Mouse (Mus musculus) myocyte (in vitro differentiated cells): ENCODE results near the gene D7Ertd443e. TPM values are rescaled to one million over a fixed set of nuclear protein-coding genes. Genes with fewer than 3 reads are reported as not detected.

ENCODE experiments used
- H3K27me3 ChIP-seq: one replicate; pipeline ENCODE4 v1.6.1; 2011; ENCODE audit not compliant: control insufficient read depth, insufficient read depth, insufficient read length
- H3K36me3 ChIP-seq: one replicate; pipeline ENCODE4 v1.6.1; 2011; ENCODE audit not compliant: control insufficient read depth, insufficient read depth
- H3K4me2 ChIP-seq: one replicate; pipeline ENCODE4 v1.6.1; 2011; ENCODE audit warnings: low read depth, control low read depth
- H3K4me3 ChIP-seq: one replicate; pipeline ENCODE4 v1.5.1; 2011; ENCODE audit warnings: mild to moderate bottlenecking, control low read depth, moderate library complexity
- H3K79me2 ChIP-seq: one replicate; pipeline ENCODE4 v1.6.1; 2011; ENCODE audit not compliant: control insufficient read depth, insufficient read depth
- H3ac ChIP-seq: one replicate; pipeline ENCODE4 v1.6.1; 2011; ENCODE audit not compliant: control insufficient read depth, insufficient read length
- CEBPB ChIP-seq: IDR thresholded peaks from 2 replicates; pipeline ENCODE4 v1.6.1; 2011; ENCODE audit warnings: mild to moderate bottlenecking, moderate library complexity; ENCODE audit not compliant: poor library complexity, insufficient read depth, severe bottlenecking
- E2F4 ChIP-seq: IDR thresholded peaks from one replicate; pipeline ENCODE4 v1.6.1; 2011; ENCODE audit warnings: mild to moderate bottlenecking, control low read depth, moderate library complexity; ENCODE audit not compliant: insufficient read depth
- MAX ChIP-seq: IDR thresholded peaks from one replicate; pipeline ENCODE4 v1.6.1; 2011; ENCODE audit warnings: low read depth, mild to moderate bottlenecking, control low read depth
- MYOD1 ChIP-seq, 3 experiments: IDR thresholded peaks; one replicate each; pipeline ENCODE4 v1.6.1; 2011; ENCODE audit warnings: control low read depth in 2 of 3, low read depth in 2 of 3, mild to moderate bottlenecking in 2 of 3, moderate library complexity in 1 of 3; ENCODE audit not compliant: insufficient read length in 2 of 3, control insufficient read depth in 1 of 3
- MYOG ChIP-seq, 3 experiments: IDR thresholded peaks; one replicate each; pipeline ENCODE4 v1.6.1; 2011; ENCODE audit warnings: control low read depth in 2 of 3, low read depth in 2 of 3, mild to moderate bottlenecking in 2 of 3; ENCODE audit not compliant: insufficient read length in 2 of 3, control insufficient read depth in 1 of 3, insufficient read depth in 1 of 3
- POLR2A ChIP-seq: IDR thresholded peaks from one replicate; pipeline ENCODE4 v1.6.1; 2011; ENCODE audit warnings: low read depth, mild to moderate bottlenecking, control low read depth, moderate library complexity; ENCODE audit not compliant: insufficient read length
- POLR2AphosphoS2 ChIP-seq: IDR thresholded peaks from one replicate; pipeline ENCODE4 v1.6.1; 2011; ENCODE audit warnings: low read depth, control low read depth; ENCODE audit not compliant: insufficient read length
- REST ChIP-seq: IDR thresholded peaks from one replicate; pipeline ENCODE4 v1.6.1; 2011; ENCODE audit warnings: mild to moderate bottlenecking, control low read depth, moderate library complexity; ENCODE audit not compliant: insufficient read depth, insufficient read length
- SRF ChIP-seq: IDR thresholded peaks from one replicate; pipeline ENCODE4 v1.6.1; 2011; ENCODE audit warnings: low read depth; ENCODE audit not compliant: control insufficient read depth, insufficient read length
- TCF12 ChIP-seq: IDR thresholded peaks from one replicate; pipeline ENCODE4 v1.6.1; 2011; ENCODE audit warnings: mild to moderate bottlenecking, control low read depth; ENCODE audit not compliant: poor library complexity, insufficient read depth, severe bottlenecking
- TCF3 ChIP-seq: IDR thresholded peaks from one replicate; pipeline ENCODE4 v1.6.1; 2011; ENCODE audit warnings: low read depth, control low read depth; ENCODE audit not compliant: insufficient read length
- USF1 ChIP-seq: IDR thresholded peaks from one replicate; pipeline ENCODE4 v1.6.1; 2011; ENCODE audit warnings: low read depth, mild to moderate bottlenecking, control low read depth, moderate library complexity
- polyA plus RNA-seq: library from polyadenylated mRNA; unstranded; fragments of >200 nt; fragmentation: generic; extraction: Trizol; gene quantifications from one replicate; pipeline ENCODE4 v1.2.1, GENCODE M21; 2012; ENCODE audit warnings: missing spikeins

The D7Ertd443e gene
- polyA plus RNA-seq, 1 experiment = 0.06 TPM

GRCm38 (mm10) chr7:134263146-134263906, 122.1 kb downstream of the D7Ertd443e start:
- Histone ChIP-seq H3K36me3 (no peaks in the 10 kb centered on the region), H3K79me2 (no peaks in the 10 kb centered on the region), H3K4me2 (peak overlapping the region; percentile 37), H3K27me3 (no peaks in the 10 kb centered on the region), H3K4me3 (no peak overlapping the region), H3ac (no peak overlapping the region)
- no peak for TF ChIP-seq POLR2AphosphoS2
- TF ChIP-seq MAX = no peak
- no peak for TF ChIP-seq SRF
- TF ChIP-seq TCF12 = no peak
- TF ChIP-seq E2F4 = no peak
- peak in 1 of 3 experiments; percentile 20 for TF ChIP-seq MYOD1 (IDR thresholded peaks at IDR 0.05; ENCODE audit: control insufficient read depth in 1 of 3, insufficient read length in 2 of 3, low read depth in 2 of 3)
- TF ChIP-seq CEBPB = no peak

DNA sequence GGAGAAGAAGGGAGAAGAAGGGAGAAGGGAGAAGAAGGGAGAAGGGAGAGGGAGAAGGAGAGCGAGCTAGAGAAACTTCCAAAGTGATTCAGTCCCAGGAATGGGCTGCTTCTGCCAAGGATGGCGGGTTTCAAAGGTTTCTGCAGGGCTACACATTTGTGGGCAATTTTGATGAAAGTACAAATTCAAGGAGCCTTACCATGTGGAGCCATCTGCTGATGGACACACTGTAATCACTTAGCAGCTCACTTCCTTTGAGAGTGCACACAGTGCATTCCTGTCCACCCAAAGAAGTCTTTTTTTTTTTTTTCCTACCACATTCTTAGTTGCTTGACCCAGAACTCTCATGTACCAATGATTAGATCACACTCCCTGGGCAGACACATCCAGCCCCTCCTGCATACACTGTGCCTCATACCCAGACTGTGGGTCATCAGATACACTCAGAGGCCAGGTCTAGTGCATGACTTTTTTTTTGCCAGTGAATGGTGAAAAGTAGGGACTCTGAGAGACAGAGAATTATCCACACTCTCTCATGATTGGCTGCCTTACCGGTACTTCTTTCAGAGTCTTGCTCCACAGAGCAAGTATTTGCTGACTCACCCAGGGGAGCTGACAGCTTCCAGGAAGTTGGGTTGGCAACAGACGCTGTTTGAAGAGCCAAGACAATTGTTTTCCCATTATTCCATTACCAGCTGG, 124.3 kb downstream of the D7Ertd443e start:
- H3ac ChIP-seq = no peak overlapping the region
- H3K36me3 ChIP-seq = no peaks in the 10 kb centered on the region
- H3K4me3 ChIP-seq = no peak overlapping the region
- TF ChIP-seq CEBPB (peak; percentile 71; the same call in 1 of the 2 replicates), TCF3 (no peak), SRF (no peak), MYOD1 (IDR thresholded peaks at IDR 0.05; ENCODE audit: control insufficient read depth in 1 of 3, insufficient read length in 2 of 3, low read depth in 2 of 3) (peak in 2 of 3 experiments; percentile 17 to 18), MYOG (IDR thresholded peaks at IDR 0.05; ENCODE audit: control insufficient read depth in 1 of 3, insufficient read depth in 1 of 3, insufficient read length in 2 of 3, low read depth in 2 of 3) (no peak), POLR2AphosphoS2 (no peak), E2F4 (no peak), POLR2A (no peak)
- H3K4me2 ChIP-seq = peak overlapping the region; percentile 60
- H3K27me3 ChIP-seq = no peaks in the 10 kb centered on the region
- H3K79me2 ChIP-seq = no peaks in the 10 kb centered on the region

DNA sequence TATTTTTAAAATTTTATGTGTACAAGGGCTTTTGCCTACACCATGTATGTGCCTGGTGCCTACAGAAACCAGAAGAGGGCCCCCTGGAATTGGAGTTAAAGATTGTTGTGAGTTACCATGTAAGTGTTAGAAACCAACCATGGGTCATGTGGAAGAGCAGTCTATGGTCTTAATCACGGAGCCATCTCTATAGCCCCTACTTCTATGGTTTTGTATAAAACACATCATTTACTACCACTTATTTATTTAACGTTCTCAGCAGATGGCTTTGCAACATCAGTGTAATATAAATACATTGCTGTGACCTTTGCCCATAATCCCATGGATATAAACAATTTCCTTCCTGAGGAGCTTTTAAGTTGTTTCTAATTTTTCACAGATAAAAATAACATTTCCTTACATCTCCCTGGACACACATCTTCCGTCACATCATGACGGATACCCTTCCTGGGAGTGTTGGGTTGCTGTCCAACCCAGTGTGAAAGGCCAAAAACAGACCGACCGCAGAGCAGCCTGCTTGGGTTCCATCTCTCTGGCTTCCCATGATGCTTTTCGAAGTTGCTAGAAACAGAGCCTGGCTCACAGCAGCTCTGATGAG, 135.1 kb downstream of the D7Ertd443e start:
- no peaks in the 10 kb centered on the region for H3K36me3 ChIP-seq
- H3K79me2 ChIP-seq = no peaks in the 10 kb centered on the region
- H3K4me3 ChIP-seq = no peak overlapping the region
- no peak overlapping the region for H3ac ChIP-seq
- TF ChIP-seq SRF (no peak), MAX (no peak), E2F4 (no peak), POLR2A (no peak), CEBPB (no peak), USF1 (no peak), TCF3 (no peak), TCF12 (no peak), MYOD1 (IDR thresholded peaks at IDR 0.05; ENCODE audit: control insufficient read depth in 1 of 3, insufficient read length in 2 of 3, low read depth in 2 of 3) (no peak), MYOG (IDR thresholded peaks at IDR 0.05; ENCODE audit: control insufficient read depth in 1 of 3, insufficient read depth in 1 of 3, insufficient read length in 2 of 3, low read depth in 2 of 3) (no peak), POLR2AphosphoS2 (no peak), REST (no peak)
- no peaks in the 10 kb centered on the region for H3K27me3 ChIP-seq
- H3K4me2 ChIP-seq = no peak overlapping the region

GRCm38 (mm10) chr7:134248041-134248440, 137.4 kb downstream of the D7Ertd443e start:
- no peaks in the 10 kb centered on the region for H3K79me2 ChIP-seq
- no peaks in the 10 kb centered on the region for H3K27me3 ChIP-seq
- H3K4me3 ChIP-seq = no peak overlapping the region
- no peak for TF ChIP-seq USF1
- no peak for TF ChIP-seq TCF3
- no peak for TF ChIP-seq E2F4
- no peak for TF ChIP-seq REST
- TF ChIP-seq MYOG (IDR thresholded peaks at IDR 0.05; ENCODE audit: control insufficient read depth in 1 of 3, insufficient read depth in 1 of 3, insufficient read length in 2 of 3, low read depth in 2 of 3) = no peak
- TF ChIP-seq POLR2A = no peak
- no peak for TF ChIP-seq MYOD1 (IDR thresholded peaks at IDR 0.05; ENCODE audit: control insufficient read depth in 1 of 3, insufficient read length in 2 of 3, low read depth in 2 of 3)
- TF ChIP-seq MAX = no peak
- no peak for TF ChIP-seq CEBPB
- no peak for TF ChIP-seq POLR2AphosphoS2
- H3ac ChIP-seq = no peak overlapping the region
- H3K36me3 ChIP-seq = no peaks in the 10 kb centered on the region
- H3K4me2 ChIP-seq = no peak overlapping the region
